Mouse (Mus musculus) c-Kit-positive CD71-positive TER-119-positive erythroid progenitor cells, embryonic 14.5 days (primary cell): ENCODE data around the gene Hectd1.

Experiments used
- DNase-seq: peaks from one replicate; pipeline ENCODE4 v3.0.0-alpha.2; 2013; ENCODE audit warnings: low spot score

The Hectd1 gene

DNA sequence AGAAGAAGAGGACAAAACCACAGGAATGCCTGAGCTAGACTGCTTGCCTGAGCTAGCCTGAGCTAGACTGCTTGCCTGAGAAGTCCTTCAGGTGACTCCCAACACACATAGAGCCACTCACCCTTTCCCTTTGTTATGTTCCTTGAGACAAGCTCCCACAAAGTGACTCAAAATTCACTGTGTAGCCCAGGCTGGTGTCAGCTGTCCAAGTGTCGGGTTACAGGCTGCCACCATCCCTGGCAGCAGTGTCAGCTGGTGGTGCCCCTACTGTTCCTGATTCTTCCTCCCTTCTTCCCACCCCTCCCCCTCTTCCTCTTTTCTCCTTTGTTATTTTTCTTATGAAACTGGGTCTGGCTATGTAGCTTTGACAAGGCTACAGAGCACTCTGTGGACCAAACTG, 125.5 kb downstream of the Hectd1 start:
- no peak for DNase-seq

DNA sequence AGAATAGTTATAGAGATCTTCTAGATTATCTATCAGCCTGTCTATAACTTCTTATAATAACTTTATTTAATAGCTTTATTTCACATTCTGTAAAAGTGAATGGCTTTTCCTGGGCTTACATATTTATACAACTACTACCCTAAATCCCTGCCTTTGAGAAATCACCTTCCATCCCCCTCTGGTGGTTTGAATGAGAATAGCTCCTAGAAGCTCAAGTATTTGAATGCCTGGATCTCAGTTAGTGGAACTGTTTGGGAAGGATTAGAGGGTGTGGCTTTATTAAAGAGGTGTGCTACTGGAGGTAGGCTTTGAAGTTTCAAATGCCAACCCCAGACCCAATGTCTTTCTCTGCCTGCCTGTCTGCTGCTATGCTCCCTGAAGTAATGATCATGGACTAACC, 127.6 kb downstream of the Hectd1 start:
- DNase-seq: no peak

DNA sequence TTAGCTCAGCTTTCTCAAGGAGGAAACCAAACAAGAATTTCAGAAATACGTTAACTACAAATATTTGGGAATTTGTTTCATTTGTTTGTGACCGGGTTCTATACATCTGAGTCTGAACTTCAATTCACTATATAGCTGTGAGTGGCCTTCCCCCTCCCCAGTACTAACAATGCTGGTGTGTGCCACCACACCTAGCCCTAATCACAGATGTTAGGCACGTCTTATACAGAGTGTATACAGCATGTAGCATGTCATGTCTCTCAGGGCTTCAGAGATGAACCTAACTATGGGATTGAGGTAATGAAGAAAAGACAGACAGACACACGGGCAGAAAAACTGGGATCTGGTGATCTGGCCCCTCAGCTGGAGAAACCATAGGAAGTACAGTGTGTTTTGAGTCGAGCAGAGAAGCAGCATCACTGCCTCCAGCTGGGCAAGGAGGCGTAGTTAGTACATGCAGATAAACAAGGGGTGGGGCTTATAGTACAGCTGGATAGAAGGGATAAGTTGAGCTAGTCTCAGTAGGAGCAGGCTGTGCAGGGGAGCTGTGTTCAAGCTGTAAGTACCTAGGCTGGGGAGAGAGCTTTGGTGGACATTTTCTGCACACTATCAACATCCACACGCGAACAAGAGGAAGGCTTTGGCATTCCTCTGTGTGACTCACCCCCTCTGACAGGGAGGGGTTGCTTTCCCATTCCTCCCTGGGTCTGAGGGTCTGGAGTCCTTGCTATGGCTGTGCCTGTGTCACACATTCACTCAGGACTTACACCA, 129.5 kb downstream of the Hectd1 start:
- peak; percentile 84 for DNase-seq

DNA sequence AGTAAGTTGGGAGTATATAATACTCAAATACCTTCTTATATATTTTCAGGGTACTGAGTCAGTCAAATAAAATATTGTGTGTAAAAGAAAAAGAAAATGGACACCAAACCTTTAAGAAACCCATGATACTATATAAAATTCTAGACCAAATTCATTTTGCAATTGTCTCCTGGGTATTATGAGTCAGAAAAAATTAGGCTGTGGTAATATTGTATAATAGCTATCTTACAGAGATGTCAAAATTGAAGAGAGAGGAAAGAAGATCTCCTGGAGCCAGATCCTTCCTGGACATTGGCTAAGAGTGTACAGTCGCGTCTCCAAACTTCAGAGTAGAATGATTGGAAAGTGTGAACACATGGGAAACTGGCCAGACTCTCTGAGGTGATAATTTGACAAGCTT, 133.2 kb downstream of the Hectd1 start:
- no peak for DNase-seq

DNA sequence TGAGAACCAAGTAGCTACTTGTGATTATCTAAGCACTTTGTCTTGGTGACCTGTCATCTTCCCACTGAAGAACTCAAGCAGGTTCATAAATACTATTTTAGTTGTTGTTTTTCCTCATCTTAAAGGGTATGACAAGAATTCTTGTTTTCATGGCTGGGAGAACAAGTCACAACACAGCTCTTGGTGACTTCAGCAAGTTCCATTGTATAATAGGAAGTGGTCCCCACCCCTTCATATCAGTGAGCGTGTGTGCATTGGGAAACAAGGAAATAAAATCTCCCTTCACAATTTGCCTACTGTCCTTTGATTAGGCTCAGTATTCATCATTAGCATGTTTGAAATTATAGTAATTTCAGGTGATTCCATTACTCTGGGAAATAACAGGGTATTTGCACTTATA, 134.4 kb downstream of the Hectd1 start:
- DNase-seq: no peak

DNA sequence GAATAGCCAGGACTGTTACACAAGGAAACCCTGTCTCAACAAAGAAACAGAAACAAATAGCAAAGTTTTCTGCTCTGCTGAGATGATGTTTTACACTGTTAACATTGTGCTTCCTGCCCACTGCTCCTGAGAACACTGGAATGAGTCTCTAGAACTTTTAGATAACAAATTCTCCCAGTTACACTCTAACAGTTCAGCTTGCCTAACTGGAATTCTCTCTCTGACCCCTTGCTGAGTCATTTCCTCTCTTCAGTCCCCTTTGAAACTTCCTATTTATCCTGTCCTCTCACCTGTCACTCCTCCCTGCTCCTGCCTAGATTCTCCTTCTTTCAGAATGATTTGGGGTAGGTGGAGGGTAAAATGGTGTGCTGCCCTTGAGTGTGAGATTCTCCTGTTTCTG, 135.2 kb downstream of the Hectd1 start:
- DNase-seq: no peak
